Mouse (Mus musculus) bone marrow macrophage, adult 2 months (primary cell): ENCODE measurements at regions not wholly inside any gene's neighbourhood (a gene's known extent, or its start where the extent isn't known, plus 50 kb on each side); places are given as distances from the start of the nearest gene placed in this dataset.

Experiments used
- CTCF ChIP-seq: IDR thresholded peaks from 2 replicates; pipeline ENCODE4 v1.5.1; 2012; ENCODE audit warnings: low read depth, mild to moderate bottlenecking, low read length, moderate library complexity
- POLR2A ChIP-seq: IDR thresholded peaks from 2 replicates; pipeline ENCODE4 v1.6.1; 2012; ENCODE audit warnings: mild to moderate bottlenecking, low read depth, low read length, borderline replicate concordance

DNA sequence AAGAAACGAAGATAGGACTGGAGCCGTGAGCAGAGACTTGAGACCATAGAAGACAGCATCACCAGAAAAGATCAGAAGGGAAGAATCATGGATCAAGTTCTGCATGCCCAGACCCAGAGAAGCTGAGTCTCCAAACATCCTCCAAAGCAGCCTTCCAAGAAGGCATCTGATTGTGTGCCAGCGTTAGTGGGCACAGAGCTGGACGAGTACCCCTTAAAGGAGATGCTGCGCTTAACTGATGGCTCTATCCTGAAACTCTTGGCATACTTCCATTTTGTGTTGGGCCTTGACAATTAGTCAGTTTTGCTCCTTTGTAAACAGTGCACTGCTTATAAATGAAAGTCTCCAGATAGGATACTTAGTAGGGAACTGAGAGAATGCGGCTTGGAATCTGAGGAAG is 119.8 kb downstream of the Il20rb start:
- TF ChIP-seq CTCF: no peak
- no peak for TF ChIP-seq POLR2A
